Mouse (Mus musculus) thymus, postnatal 4 days (tissue): ENCODE measurements around the gene D2hgdh.
A peak's percentile ranks its signal among the peaks of the same experiment; 100 is the strongest.

ENCODE experiments used
- DNase-seq: peaks from one replicate; pipeline ENCODE4 v3.0.0; 2021

D2hgdh gene

GRCm38 (mm10) chr1:93824609-93825008, at the start of gene D2hgdh:
D2hgdh (plus strand) TSS chr1:93824909.
- peak; percentile 36 for DNase-seq

- DNase-seq, result no peak
These were observed 48.0 kb upstream of the D2hgdh start for GRCm38 (mm10) chr1:93776686-93777085.

GRCm38 (mm10) chr1:93786912-93787311, 37.8 kb upstream of the D2hgdh start:
- no peak for DNase-seq

- DNase-seq, result no peak
These were observed 30.2 kb upstream of the D2hgdh start for GRCm38 (mm10) chr1:93794526-93794925.

- DNase-seq, result no peak
These were observed 28.8 kb upstream of the D2hgdh start for GRCm38 (mm10) chr1:93795886-93796285.

GRCm38 (mm10) chr1:93800670-93801503, 23.8 kb upstream of the D2hgdh start:
- DNase-seq, result no peak

- DNase-seq, result peak; percentile 90
These were observed 22.9 kb upstream of the D2hgdh start, which contains the start of gene Dtymk for GRCm38 (mm10) chr1:93801741-93802238. Dtymk (minus strand) TSS chr1:93801934.

- no peak for DNase-seq
These were observed 21.9 kb upstream of the D2hgdh start for GRCm38 (mm10) chr1:93802771-93803170.

- peak; percentile 100 for DNase-seq
These were observed 20.9 kb upstream of the D2hgdh start, which contains the start of gene Ing5 for GRCm38 (mm10) chr1:93803556-93804507. Ing5 (plus strand) TSS chr1:93803965.

GRCm38 (mm10) chr1:93804818-93805217, 19.9 kb upstream of the D2hgdh start:
- DNase-seq, result no peak

GRCm38 (mm10) chr1:93805221-93805951, 19.3 kb upstream of the D2hgdh start:
- DNase-seq, result no peak

- DNase-seq, result no peak
These were observed 15.8 kb upstream of the D2hgdh start for GRCm38 (mm10) chr1:93808871-93809270.

GRCm38 (mm10) chr1:93810011-93810410, 14.7 kb upstream of the D2hgdh start:
- DNase-seq, result no peak

- no peak for DNase-seq
These were observed 13.1 kb upstream of the D2hgdh start for GRCm38 (mm10) chr1:93811495-93812039.

GRCm38 (mm10) chr1:93817823-93818532, 6.7 kb upstream of the D2hgdh start:
- no peak for DNase-seq

- DNase-seq, result no peak
These were observed 6.0 kb upstream of the D2hgdh start for GRCm38 (mm10) chr1:93818722-93819121.

GRCm38 (mm10) chr1:93823796-93824495, 763 bp upstream of the D2hgdh start:
- no peak for DNase-seq

GRCm38 (mm10) chr1:93825105-93825674, 481 bp downstream of the D2hgdh start:
- peak; percentile 95 for DNase-seq

GRCm38 (mm10) chr1:93825771-93826539, 1.2 kb downstream of the D2hgdh start:
- peak; percentile 42 for DNase-seq

GRCm38 (mm10) chr1:93826540-93826835, 1.8 kb downstream of the D2hgdh start:
- no peak for DNase-seq
